Mouse (Mus musculus): ENCODE data around the gene Tldc1.

The Tldc1 gene

DNA sequence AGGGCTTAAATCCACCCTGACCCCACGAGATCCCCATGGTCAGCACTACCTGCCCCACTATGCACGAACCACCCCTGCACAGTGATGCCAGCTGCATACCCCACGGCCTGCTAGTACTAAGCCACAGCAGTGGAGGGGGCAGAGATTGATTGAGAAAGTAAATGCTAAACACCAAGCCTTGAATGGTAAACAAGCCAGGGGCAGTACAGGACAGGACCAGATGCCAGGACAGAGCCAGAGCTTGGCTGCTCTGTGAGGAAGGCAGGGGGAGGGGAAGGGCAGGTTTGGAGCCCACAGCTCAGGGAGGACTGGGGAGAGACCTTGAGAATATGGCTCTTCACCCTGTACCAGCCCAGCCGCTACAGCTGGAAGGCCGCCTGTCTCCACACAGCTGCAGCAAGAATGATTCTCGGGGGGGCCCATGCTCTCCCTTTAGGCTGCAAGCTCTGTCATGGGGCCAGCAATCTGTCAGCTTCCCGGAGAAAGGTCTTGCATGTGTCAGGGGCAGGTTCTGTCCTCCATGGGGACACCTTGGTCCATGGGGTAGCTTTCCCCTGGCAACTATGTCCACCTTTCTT is 1.5 kb downstream of the Tldc1 start:
- in situ Hi-C loops (cut with MboI, MseI) = loop anchor here (5.0 to 10.0 kb wide), 2 partner anchors 89 to 1648 kb away; no protein-coding TSS in a partner anchor

- in situ Hi-C loops (cut with MboI, MseI) = no loop called here
Measured at GRCm38 (mm10) chr8:119765761-119766444, 12.3 kb downstream of the Tldc1 start.

DNA sequence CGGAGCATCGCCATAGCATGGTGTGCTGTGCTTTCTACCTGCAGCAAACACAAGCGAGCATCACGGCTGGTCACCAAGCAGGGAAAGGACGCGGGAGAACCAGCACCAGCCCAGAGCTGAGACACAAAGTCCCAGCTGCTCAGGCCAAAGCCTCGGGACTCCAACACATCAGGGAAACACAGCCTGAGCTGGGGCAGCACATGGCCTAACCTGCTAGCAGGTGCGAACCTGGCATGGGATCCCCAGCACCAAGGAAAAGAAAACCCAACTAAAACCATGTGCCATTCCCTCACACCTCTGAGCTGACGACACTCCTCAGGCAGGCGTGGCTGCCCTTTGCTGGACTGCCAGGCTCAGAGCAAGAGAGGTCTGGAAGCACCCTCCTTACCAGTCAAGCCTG is 12.9 kb downstream of the Tldc1 start:
- in situ Hi-C loops (cut with MboI, MseI) = no loop called here

DNA sequence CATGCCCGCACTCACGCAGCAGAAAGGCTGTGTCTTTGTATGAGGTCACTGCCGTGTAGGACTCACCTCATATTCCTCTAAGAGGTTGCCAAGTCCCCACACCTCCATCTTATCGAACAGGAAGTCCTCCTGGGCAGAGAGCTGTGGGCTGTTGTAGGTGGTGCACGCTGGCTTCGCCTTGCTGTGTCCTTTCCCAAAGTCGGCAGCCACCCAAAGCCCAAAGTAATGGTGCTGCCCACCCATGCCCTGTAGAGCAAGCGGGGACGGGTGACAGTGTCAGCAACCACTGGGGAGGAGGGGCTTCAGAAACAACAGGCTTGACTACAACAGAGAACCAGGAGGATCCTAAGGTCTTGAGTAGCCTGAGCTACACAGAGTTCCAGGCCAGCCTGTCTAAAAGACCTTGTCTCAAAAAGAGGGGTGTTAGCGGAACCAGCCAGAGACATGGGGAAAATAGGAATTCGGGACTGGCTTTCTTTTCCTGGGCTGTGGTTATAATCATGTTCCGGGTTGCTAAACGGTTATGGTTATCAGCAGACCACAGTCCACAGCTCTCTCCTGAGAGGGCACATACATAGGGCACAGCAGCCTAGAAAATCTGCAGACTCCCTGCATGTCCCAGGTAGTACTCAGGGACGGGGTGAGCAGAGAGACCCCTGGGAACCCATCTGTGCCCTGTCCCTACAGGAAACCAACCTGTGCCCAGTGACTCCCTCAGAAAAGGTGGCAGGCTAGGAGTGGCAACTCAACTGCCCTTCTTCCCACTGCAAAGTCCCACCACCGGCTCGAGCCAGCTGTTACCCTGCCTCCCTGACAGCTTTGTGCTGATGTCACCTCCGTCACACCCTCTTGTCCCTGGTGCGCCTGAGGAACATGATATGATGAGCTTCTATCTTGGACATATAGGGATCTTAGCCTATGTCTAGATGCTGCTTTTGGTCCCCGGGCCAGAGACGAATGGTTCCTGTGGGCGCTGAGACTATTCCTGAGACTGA is 15.7 kb downstream of the Tldc1 start:
- in situ Hi-C loops (cut with MboI, MseI) = no loop called here

- in situ Hi-C loops (cut with MboI, MseI) = no loop called here
Measured at GRCm38 (mm10) chr8:119761692-119762091, 16.5 kb downstream of the Tldc1 start.

- in situ Hi-C loops (cut with MboI, MseI) = no loop called here
Measured at GRCm38 (mm10) chr8:119756538-119756937, 21.7 kb downstream of the Tldc1 start.

DNA sequence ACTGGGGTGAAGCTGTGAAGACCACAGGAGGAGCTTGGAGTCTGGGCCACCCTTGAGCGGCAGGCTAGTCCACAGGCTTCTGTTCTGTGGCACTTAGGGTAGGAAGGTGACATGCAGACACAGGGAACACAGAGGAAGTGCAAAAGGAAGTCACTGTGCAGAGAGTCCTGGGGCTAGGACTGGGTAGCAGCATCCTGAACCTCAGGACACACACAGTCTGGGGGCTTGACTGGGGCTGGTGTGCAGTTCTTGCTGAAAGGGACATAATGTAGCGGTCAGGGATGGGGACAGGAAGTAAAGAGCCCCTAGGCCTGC is 22.1 kb downstream of the Tldc1 start:
- in situ Hi-C loops (cut with MboI, MseI) = no loop called here

DNA sequence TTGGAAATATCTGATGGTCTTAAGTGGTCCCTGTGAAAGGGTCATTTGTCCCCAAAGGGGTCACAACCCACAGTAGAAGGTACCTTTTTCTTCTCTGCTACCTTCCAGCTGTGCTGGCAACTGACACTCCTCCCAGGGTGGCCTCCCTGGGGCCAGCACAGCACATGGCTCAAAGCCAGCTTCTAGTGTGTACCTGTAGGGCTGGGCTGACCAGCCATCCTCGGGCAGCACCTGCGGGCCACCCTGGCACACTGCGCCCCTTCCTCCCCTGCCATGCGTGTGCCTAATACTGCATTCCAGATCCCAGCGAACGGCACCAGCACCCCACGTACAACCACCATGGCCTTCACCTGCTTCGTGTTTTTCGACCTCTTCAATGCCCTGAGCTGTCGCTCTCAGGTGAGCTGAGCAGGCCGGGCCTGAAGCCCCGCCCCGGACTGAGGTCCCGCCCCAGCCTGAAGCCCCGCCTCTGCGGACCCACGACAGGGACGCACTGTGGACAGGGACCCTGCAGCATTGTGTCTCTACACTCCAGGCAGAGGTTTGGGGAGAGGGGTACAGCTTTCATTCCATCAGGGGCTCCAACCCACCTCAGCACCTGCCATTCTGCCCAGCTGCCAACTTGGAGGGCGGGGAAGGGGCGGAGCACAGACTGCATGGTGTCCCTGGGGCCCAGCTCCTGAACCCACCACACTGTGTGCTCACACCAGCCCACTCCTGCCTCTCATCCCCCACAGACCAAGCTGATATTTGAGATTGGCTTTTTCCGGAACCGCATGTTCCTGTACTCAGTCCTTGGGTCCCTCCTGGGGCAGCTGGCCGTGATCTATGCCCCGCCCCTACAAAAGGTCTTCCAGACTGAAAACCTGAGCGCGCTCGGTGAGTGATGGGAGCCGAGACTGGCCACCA is 22.7 kb downstream of the Tldc1 start:
- in situ Hi-C loops (cut with MboI, MseI) = no loop called here

DNA sequence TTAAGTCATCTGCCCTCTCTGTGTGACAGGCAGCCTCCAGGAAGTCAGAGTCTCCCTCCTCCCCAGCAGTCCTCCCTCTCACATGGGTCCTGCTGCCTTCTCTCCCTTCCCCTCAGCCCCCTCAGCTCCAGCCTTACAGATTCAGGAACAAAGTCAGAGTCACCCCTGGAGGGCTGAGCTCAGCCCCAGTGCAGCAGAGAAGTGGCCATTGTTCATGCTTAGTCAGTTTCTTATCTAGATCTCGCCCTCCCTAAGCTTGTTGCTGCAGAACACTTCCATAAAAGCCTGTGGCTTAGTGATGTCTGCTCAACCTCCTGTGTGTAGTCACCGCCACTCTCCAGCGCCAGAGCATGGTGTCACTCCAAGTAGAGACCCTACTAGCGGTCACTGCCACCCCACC is 33.6 kb downstream of the Tldc1 start:
- in situ Hi-C loops (cut with MboI, MseI) = no loop called here

- in situ Hi-C loops (cut with MboI, MseI) = no loop called here
Measured at GRCm38 (mm10) chr8:119743291-119744026, 34.8 kb downstream of the Tldc1 start.

DNA sequence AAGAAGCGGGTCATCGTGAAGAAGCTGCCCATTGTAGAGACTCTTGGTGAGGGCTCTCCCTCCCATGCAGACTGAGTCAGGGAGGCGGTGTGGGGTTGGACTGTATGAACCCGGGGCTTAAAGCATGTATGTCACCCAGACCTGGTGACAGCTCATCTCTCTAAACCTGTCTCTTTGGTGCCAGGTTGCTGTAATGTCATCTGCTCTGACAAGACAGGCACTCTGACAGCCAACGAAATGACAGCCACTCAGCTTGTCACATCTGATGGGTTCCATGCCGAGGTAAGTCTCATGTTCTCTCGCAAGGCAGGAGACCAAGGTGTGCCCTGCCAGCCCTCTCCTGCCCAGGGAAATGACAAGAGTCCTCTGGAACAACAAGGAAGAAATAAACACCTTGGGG is 35.8 kb downstream of the Tldc1 start:
- in situ Hi-C loops (cut with MboI, MseI) = no loop called here

- in situ Hi-C loops (cut with MboI, MseI) = no loop called here
Measured at GRCm38 (mm10) chr8:119740634-119741033, 37.6 kb downstream of the Tldc1 start.

DNA sequence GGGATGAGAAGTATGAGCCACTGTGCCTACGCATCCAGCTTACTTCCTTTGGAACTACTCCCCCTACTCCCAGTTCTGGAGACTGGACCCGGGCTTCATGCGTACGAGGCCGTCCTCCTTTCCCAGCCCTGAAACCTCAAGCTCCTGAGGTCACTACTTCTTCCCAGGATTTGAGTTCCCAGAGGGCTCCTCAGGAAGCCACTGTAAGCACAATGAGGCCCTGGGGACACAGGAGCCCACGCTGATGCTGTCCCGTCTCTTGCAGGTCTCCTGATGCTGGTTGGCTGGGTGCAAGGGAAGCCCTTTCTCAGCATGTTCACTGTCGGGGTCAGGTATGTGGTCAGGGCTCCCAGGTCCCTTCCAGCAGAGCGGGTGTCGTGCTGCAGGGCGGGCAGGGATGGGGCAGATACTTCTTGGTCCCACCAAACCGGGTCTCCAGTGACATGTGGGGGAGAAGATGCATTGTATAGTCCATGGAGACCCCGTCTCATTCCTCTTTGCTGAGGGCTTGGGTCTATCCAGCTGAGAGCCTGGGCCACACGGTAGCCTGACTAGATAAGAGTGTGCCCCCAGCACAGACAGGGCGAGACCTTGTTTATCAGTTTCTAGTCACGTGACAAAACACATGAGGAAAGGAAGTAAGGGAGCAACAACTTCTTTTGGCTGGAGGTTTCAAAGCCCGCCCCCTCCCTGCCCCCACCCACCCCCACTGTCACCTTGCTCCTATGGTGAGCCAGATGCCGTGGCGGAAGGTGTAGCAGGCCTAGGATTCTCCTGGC is 39.9 kb downstream of the Tldc1 start:
- in situ Hi-C loops (cut with MboI, MseI) = no loop called here

DNA sequence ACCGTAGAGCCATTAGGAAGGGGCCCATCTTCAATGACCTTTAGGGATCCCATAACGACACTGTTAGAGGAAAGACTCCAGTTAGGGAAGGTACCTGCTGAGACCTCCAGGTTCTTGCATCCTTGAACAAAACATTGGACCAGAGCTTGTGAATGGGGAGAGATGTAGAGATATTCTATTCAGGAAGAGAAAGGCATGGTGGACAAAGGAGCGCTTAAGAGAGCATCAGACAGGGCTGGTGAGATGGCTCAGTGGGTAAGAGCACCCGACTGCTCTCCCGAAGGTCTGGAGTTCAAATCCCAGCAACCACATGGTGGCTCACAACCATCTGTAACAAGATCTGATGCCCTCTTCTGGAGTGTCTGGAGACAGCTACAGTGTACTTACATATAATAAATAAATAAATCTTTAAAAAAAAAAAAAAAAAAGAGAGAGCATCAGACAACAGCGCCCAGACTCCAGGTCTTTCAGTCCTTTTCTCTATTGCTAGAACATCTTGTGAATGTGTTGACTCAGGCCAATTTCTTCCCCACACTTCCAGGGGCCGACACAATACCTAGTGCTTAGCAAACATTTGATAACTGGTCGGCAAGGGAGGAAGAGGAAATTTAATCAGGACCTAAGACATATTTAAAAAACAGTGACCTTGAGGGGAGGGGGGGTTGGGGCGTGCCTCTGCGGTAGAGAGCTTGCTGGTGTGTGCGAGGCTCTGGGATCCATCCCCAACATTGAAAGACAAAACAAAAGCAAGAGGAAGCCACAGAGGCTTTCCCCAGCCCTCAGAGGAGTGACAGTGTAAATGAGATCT is 40.9 kb downstream of the Tldc1 start:
- in situ Hi-C loops (cut with MboI, MseI) = no loop called here

GRCm38 (mm10) chr8:119736348-119736917 is 41.8 kb downstream of the Tldc1 start:
- in situ Hi-C loops (cut with MboI, MseI) = no loop called here

GRCm38 (mm10) chr8:119732072-119732471 is 46.1 kb downstream of the Tldc1 start:
- in situ Hi-C loops (cut with MboI, MseI) = no loop called here

DNA sequence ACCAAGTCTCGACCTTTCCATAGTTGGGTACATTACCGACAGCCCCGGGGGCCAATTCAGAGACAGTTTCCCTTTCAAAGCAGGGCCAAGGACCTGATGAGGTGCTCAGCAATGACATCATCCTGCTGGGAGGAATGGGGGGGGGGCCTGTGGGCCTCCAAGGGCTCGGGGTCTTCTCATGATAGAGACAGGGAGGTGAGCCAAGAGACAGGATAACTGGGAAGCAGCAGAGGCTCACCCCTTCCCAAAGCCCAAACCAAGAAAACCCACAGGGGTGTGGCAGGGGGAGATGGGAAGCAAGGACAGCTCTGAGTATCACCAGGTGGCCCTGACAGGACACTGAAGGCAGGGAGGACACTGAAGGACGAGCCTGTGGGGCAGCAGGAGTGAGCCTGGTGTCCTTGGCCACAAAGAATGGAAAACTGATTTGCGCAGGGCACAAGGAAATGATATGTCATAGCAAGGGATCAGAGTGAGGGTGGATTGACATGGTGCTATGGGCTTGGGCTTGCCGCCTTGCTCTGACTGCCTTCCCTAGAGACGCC is 49.8 kb downstream of the Tldc1 start:
- in situ Hi-C loops (cut with MboI, MseI) = no loop called here

- in situ Hi-C loops (cut with MboI, MseI) = no loop called here
Measured at GRCm38 (mm10) chr8:119727093-119727492, 51.1 kb downstream of the Tldc1 start.

DNA sequence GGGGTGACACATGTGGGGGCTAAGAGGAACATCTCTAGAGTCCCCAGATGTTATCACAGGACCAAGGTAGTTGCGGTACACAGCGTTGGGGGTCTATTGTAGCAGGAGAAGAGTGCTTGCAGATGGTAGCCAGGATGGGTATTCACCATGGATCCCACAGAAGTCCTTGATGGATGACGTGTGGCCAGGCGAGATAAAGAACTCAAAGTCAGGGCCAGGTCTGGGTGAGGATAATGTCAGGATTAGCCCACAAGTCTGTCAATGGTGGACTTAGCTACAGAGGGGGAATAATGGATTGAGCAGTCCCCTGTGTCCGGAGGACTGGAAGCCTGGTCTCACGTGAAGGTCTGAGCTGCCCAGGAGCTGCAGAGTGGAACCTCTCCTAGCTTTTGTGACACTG is 53.6 kb downstream of the Tldc1 start:
- in situ Hi-C loops (cut with MboI, MseI) = no loop called here

Data from T-helper 1 cell (primary cell).